Mouse (Mus musculus): ENCODE measurements around the gene Llph.

Llph gene

DNA sequence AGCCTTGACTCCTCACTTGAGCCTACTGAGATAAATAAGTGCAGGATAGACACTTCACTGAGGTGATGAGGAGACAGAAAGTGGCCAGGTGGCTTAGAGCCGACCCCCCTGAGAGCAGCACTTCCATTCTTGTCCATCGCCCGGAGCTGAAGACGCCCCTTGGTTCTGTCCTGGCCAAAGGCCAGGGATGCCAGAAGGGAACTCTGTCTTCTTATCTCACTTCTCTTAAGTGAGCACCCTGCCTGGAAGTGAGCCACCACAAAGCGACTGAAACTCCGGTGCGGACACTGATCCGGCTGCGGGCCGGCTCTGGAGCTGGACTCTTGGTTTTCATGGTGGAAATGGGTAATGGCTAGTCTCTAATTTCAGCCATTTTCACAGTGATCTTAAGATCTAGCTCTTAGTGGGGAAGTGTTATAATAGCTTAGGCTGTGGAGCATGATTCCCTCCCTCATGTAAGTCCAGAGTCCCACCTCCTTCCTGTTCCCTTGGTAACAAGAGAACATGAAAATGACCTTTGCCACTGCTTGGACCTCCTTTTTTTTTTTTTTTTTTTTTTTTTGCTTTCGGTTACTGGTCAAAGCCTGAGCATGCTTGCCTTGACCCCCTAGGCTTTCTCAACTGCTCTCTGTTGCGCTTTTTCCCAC, 52.7 kb downstream of the Llph start:
- DNase-seq (ENCODE audit: low spot score in 2 of 2): no peak

DNA sequence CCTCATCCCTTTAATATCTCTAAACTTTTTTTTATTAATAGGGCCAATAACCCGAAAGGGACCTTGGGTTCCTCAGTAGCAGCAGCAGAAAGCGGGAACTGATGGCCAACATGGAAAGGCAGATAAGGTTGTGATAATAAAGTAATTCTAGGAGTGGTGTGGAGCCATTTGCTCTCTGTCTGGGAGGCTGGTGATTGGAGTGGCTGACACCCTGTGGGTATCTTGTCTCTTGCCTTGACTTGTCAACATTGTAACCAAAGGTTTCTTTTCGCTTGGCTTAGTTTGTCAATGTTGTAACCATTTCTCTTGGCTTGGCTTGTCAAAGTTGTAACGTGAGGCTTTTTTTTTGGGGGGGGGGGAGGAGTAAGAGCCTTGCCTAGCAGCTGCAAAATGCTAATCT, 53.5 kb downstream of the Llph start:
- no peak for DNase-seq (ENCODE audit: low spot score in 2 of 2)

DNA sequence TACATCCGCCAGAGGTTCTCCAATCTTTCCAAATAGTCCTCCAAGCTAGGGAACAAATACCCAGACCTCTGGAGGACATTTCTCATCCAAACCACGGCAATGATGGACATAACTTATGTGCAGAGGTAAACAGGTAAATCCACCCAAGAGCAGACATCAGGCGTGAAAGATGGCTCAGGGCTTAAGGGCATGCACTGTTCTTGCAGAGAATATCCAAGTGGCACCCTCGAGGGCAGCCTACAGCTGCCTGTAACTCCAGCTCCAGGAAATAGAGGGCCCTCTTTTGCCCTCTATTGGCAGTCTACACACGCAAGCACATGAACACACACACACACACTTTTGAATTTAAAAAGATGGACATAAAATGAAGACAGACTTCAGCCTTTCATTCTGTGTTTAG, 54.8 kb downstream of the Llph start:
- no peak for DNase-seq (ENCODE audit: low spot score in 2 of 2)
